Mouse (Mus musculus): ENCODE data around the gene Ttc13. TPM values are rescaled to one million over a fixed set of nuclear protein-coding genes. Genes with fewer than 3 reads are reported as not detected.

Ttc13 gene
- polyA plus RNA-seq, 1 experiment from 2014 or later, result 14.6 TPM

DNA sequence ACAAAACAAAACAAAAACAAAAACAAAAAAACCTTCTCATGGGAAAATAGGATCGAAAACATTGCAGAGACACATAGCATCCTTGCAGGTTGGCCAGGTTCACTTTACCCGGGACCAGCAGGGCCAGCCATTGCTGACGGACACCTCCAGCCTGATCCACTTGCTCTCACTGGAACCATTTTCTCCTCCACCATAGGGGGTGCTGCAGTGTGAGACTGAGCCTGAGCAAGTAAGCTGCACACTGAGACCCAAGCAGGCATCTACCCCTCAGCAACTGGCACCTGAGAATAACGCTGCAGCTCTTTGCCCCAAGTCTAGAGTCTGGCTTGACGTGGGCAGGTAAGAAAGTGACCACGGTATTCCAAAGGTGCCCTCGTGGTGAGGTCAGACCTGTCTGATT is 1.6 kb downstream of the Ttc13 start:
- ATAC-seq (ENCODE audit: low read depth), result no peak
- Histone ChIP-seq H3K4me1 (ENCODE audit: control insufficient read depth, low read depth, low read length) (peaks cover 23% of the 10 kb centered on the region), H3K9ac (ENCODE audit: low read depth, low read length) (no peak overlapping the region), H3K27ac (ENCODE audit: low read length) (no peak overlapping the region), H3K4me3 (ENCODE audit: low read depth, low read length) (no peak overlapping the region), H3K9me3 (replicated peaks; ENCODE audit: control insufficient read depth, low read length) (no peaks in the 10 kb centered on the region), H3K36me3 (ENCODE audit: control insufficient read depth, insufficient read depth) (no peaks in the 10 kb centered on the region), H3K27me3 (ENCODE audit: control insufficient read depth, insufficient read depth, low read depth, low read length) (no peaks in the 10 kb centered on the region), H3K4me2 (ENCODE audit: low read depth, low read length) (no peak overlapping the region)
- WGBS (ENCODE audit: insufficient replicate concordance), result 76% methylated on average over 7 of the region's 7 CpGs

DNA sequence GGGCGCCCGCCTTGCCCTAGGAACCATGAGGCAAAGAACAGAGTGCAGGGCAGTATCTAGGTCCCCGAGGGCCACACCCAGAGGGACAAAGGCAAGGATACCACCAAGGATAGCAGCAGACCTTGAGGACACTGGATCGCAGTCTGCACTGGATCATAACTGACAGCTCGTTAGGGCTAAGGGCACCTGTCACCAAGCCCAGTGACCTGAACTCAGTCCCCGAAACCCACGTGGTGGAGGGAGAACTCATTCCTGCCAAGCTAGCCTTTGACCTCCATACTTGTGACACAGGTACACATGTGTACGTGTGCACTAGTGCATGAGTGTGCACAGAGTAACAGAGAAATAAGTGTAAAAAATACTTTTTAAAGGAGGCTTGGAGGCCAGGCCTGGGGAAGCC is 6.0 kb downstream of the Ttc13 start:
- ATAC-seq (ENCODE audit: low read depth), result no peak
- no peaks in the 10 kb centered on the region for H3K27me3 ChIP-seq (ENCODE audit: control insufficient read depth, insufficient read depth, low read depth, low read length)
- H3K36me3 ChIP-seq (ENCODE audit: control insufficient read depth, insufficient read depth), result peaks cover 12% of the 10 kb centered on the region

GRCm38 (mm10) chr8:124713207-124713606 is 8.6 kb downstream of the Ttc13 start:
- ATAC-seq (ENCODE audit: low read depth), result peak; percentile 59
- H3K4me1 ChIP-seq (ENCODE audit: control insufficient read depth, low read depth, low read length), result no peaks in the 10 kb centered on the region; the same call in 1 of the 2 replicates
- WGBS (ENCODE audit: insufficient replicate concordance), result 46% methylated on average over 6 of the region's 6 CpGs
- H3K27ac ChIP-seq (ENCODE audit: low read length), result no peak overlapping the region
- no peaks in the 10 kb centered on the region for H3K9me3 ChIP-seq (replicated peaks; ENCODE audit: control insufficient read depth, low read length)
- H3K9ac ChIP-seq (ENCODE audit: low read depth, low read length), result no peak overlapping the region
- H3K36me3 ChIP-seq (ENCODE audit: control insufficient read depth, insufficient read depth), result peaks cover 12% of the 10 kb centered on the region
- H3K4me2 ChIP-seq (ENCODE audit: low read depth, low read length), result no peak overlapping the region
- no peak overlapping the region for H3K4me3 ChIP-seq (ENCODE audit: low read depth, low read length)
- H3K27me3 ChIP-seq (ENCODE audit: control insufficient read depth, insufficient read depth, low read depth, low read length), result no peaks in the 10 kb centered on the region

More for the DNA sequence above, 6.0 kb downstream of the Ttc13 start:
- Histone ChIP-seq H3K4me1 (ENCODE audit: control insufficient read depth, low read depth, low read length) (peaks cover 7% of the 10 kb centered on the region), H3K9me3 (replicated peaks; ENCODE audit: control insufficient read depth, low read length) (no peaks in the 10 kb centered on the region), H3K4me3 (ENCODE audit: low read depth, low read length) (no peak overlapping the region), H3K4me2 (ENCODE audit: low read depth, low read length) (no peak overlapping the region), H3K9ac (ENCODE audit: low read depth, low read length) (no peak overlapping the region), H3K27ac (ENCODE audit: low read length) (no peak overlapping the region)
- 73% methylated on average over 8 of the region's 8 CpGs for WGBS (ENCODE audit: insufficient replicate concordance)

DNA sequence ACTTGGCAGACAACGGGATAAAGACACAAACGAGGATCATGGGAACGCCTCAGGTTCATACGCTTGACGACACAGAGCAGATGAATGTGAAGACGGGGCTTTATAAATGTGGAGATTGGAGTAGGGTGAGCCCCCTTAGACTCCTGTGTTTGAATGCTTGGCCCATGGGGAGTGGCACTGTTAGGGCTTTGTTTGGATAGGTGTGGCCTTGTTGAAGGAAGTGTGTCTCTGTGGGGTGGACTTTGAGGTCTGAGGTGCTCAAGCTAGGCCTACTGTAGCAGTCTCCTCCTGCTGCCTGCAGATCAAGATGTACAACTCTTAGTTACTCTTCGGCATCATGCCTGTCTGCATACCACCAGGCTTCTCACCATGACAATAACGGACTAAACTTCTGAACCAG is 16.0 kb downstream of the Ttc13 start:
- no peak for ATAC-seq (ENCODE audit: low read depth)
- Histone ChIP-seq H3K4me2 (ENCODE audit: low read depth, low read length) (no peak overlapping the region), H3K27me3 (ENCODE audit: control insufficient read depth, insufficient read depth, low read depth, low read length) (no peaks in the 10 kb centered on the region), H3K36me3 (ENCODE audit: control insufficient read depth, insufficient read depth) (peaks cover 4% of the 10 kb centered on the region), H3K9ac (ENCODE audit: low read depth, low read length) (no peak overlapping the region), H3K4me1 (ENCODE audit: control insufficient read depth, low read depth, low read length) (no peaks in the 10 kb centered on the region), H3K27ac (ENCODE audit: low read length) (no peak overlapping the region), H3K9me3 (replicated peaks; ENCODE audit: control insufficient read depth, low read length) (no peaks in the 10 kb centered on the region), H3K4me3 (ENCODE audit: low read depth, low read length) (no peak overlapping the region)
- 88% methylated on average over 8 of the region's 8 CpGs for WGBS (ENCODE audit: insufficient replicate concordance)

GRCm38 (mm10) chr8:124704376-124704775 is 17.4 kb downstream of the Ttc13 start:
- Histone ChIP-seq H3K36me3 (ENCODE audit: control insufficient read depth, insufficient read depth) (peaks cover 4% of the 10 kb centered on the region; the same call in 1 of the 2 replicates), H3K4me1 (ENCODE audit: control insufficient read depth, low read depth, low read length) (no peaks in the 10 kb centered on the region), H3K4me2 (ENCODE audit: low read depth, low read length) (no peak overlapping the region), H3K4me3 (ENCODE audit: low read depth, low read length) (no peak overlapping the region), H3K9ac (ENCODE audit: low read depth, low read length) (no peak overlapping the region), H3K27me3 (ENCODE audit: control insufficient read depth, insufficient read depth, low read depth, low read length) (no peaks in the 10 kb centered on the region), H3K9me3 (replicated peaks; ENCODE audit: control insufficient read depth, low read length) (no peaks in the 10 kb centered on the region), H3K27ac (ENCODE audit: low read length) (no peak overlapping the region)
- no peak for ATAC-seq (ENCODE audit: low read depth)
- WGBS (ENCODE audit: insufficient replicate concordance), result 81% methylated on average over 4 of the region's 4 CpGs

GRCm38 (mm10) chr8:124703526-124703925 is 18.3 kb downstream of the Ttc13 start:
- no peak for ATAC-seq (ENCODE audit: low read depth)
- Histone ChIP-seq H3K9ac (ENCODE audit: low read depth, low read length) (no peak overlapping the region), H3K4me3 (ENCODE audit: low read depth, low read length) (no peak overlapping the region), H3K27me3 (ENCODE audit: control insufficient read depth, insufficient read depth, low read depth, low read length) (no peaks in the 10 kb centered on the region), H3K4me1 (ENCODE audit: control insufficient read depth, low read depth, low read length) (no peaks in the 10 kb centered on the region), H3K4me2 (ENCODE audit: low read depth, low read length) (no peak overlapping the region), H3K27ac (ENCODE audit: low read length) (no peak overlapping the region), H3K36me3 (ENCODE audit: control insufficient read depth, insufficient read depth) (peaks cover 4% of the 10 kb centered on the region; the same call in 1 of the 2 replicates), H3K9me3 (replicated peaks; ENCODE audit: control insufficient read depth, low read length) (no peaks in the 10 kb centered on the region)
- WGBS (ENCODE audit: insufficient replicate concordance), result 71% methylated on average over 4 of the region's 4 CpGs

DNA sequence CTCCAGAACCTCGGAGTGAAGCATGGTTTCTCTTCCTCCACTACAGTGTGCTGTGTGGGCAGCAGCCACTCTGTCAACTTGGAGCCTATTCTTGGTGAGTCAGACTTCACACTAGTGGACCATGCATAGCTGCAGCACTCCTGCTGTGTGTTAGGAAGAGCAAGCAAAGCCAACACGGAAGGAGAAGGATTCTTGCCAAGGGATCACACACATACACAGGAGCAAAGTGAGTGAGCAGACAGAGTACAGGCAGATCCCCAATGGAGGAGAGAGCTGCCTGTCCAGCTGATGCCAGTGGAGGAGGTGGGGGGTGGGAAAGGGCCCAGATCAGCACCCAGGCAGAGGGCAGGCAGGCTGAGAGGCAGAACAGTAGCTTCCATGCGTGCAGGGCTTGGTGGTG is 19.6 kb downstream of the Ttc13 start:
- no peaks in the 10 kb centered on the region for H3K27me3 ChIP-seq (ENCODE audit: control insufficient read depth, insufficient read depth, low read depth, low read length)
- peaks cover 6% of the 10 kb centered on the region for H3K36me3 ChIP-seq (ENCODE audit: control insufficient read depth, insufficient read depth)
- no peak overlapping the region for H3K4me2 ChIP-seq (ENCODE audit: low read depth, low read length)
- no peaks in the 10 kb centered on the region for H3K9me3 ChIP-seq (replicated peaks; ENCODE audit: control insufficient read depth, low read length)
- H3K27ac ChIP-seq (ENCODE audit: low read length), result no peak overlapping the region
- no peaks in the 10 kb centered on the region for H3K4me1 ChIP-seq (ENCODE audit: control insufficient read depth, low read depth, low read length)
- H3K4me3 ChIP-seq (ENCODE audit: low read depth, low read length), result no peak overlapping the region
- ATAC-seq (ENCODE audit: low read depth), result no peak
- no peak overlapping the region for H3K9ac ChIP-seq (ENCODE audit: low read depth, low read length)
- WGBS (ENCODE audit: insufficient replicate concordance), result 72% methylated on average over 3 of the region's 3 CpGs

- Histone ChIP-seq H3K27me3 (ENCODE audit: control insufficient read depth, insufficient read depth, low read depth, low read length) (no peaks in the 10 kb centered on the region), H3K9ac (ENCODE audit: low read depth, low read length) (no peak overlapping the region), H3K27ac (ENCODE audit: low read length) (no peak overlapping the region), H3K36me3 (ENCODE audit: control insufficient read depth, insufficient read depth) (peaks cover 6% of the 10 kb centered on the region), H3K4me2 (ENCODE audit: low read depth, low read length) (no peak overlapping the region), H3K9me3 (replicated peaks; ENCODE audit: control insufficient read depth, low read length) (no peaks in the 10 kb centered on the region), H3K4me1 (ENCODE audit: control insufficient read depth, low read depth, low read length) (no peaks in the 10 kb centered on the region), H3K4me3 (ENCODE audit: low read depth, low read length) (no peak overlapping the region)
- 33% methylated on average over 9 of the region's 9 CpGs for WGBS (ENCODE audit: insufficient replicate concordance)
- ATAC-seq (ENCODE audit: low read depth), result no peak
Measured at GRCm38 (mm10) chr8:124701023-124701422, 20.8 kb downstream of the Ttc13 start.

GRCm38 (mm10) chr8:124700271-124700670 is 21.5 kb downstream of the Ttc13 start:
- no peak for ATAC-seq (ENCODE audit: low read depth)
- Histone ChIP-seq H3K4me1 (ENCODE audit: control insufficient read depth, low read depth, low read length) (no peaks in the 10 kb centered on the region), H3K9ac (ENCODE audit: low read depth, low read length) (no peak overlapping the region), H3K4me2 (ENCODE audit: low read depth, low read length) (no peak overlapping the region), H3K9me3 (replicated peaks; ENCODE audit: control insufficient read depth, low read length) (no peaks in the 10 kb centered on the region), H3K27ac (ENCODE audit: low read length) (no peak overlapping the region), H3K4me3 (ENCODE audit: low read depth, low read length) (no peak overlapping the region), H3K36me3 (ENCODE audit: control insufficient read depth, insufficient read depth) (peaks cover 6% of the 10 kb centered on the region), H3K27me3 (ENCODE audit: control insufficient read depth, insufficient read depth, low read depth, low read length) (no peaks in the 10 kb centered on the region)
- 77% methylated on average over 5 of the region's 5 CpGs for WGBS (ENCODE audit: insufficient replicate concordance)

Data from liver, embryonic 16.5 days (tissue).